Comparison of ENCODE assay signal across 9 mouse cellular contexts in genomic region chr16:34976630-34977029, GRCm38 (mm10). TPM values are rescaled to one million over a fixed set of nuclear protein-coding genes. Genes with fewer than 3 reads are reported as not detected.
DNase-seq lines count a peak whose midpoint lies in the region; TF ChIP-seq lines count a peak whose summit lies in the region.
"Had no signal": no experiment of that assay in that cellular context is flagged by ENCODE, and none has a peak within 500 bp of the region (broad histone marks: within the 10 kb centered on the region; RNA-seq: fewer than 3 reads in every experiment).

No protein-coding gene starts in this region.

- no peak overlapping the region for H3K27ac ChIP-seq in layer of hippocampus, adult 2 months
- H3K27ac ChIP-seq: kidney, embryonic 15.5 days had no signal

- peak; percentile 27 to 42 for DNase-seq in adrenal gland, postnatal 36 days
- no peak for DNase-seq in adrenal gland, adult 8-10 months
- no peak for DNase-seq in layer of hippocampus, adult 2 months (ENCODE audit: low spot score in 2 of 2)
- no peak for DNase-seq in layer of hippocampus, postnatal 10 days (ENCODE audit: low spot score in 2 of 2)
- peak; percentile 17 for DNase-seq in thymus, postnatal 14 days
- no peak for DNase-seq in thymus, postnatal 25 days
- DNase-seq in MN1 (ENCODE audit: low spot score), result no peak
- DNase-seq in right cerebral cortex, postnatal 25 days, result no peak

- TF ChIP-seq CTCF in layer of hippocampus, adult 2 months (conservative IDR thresholded peaks at IDR 0.05), result peak; percentile 68

- no peak overlapping the region for H3K4me3 ChIP-seq in layer of hippocampus, adult 2 months
- H3K4me3 ChIP-seq: kidney, embryonic 15.5 days had no signal

RNA-seq across cellular contexts. Expression of gene Hacd2, which starts 45.6 kb away (rescaled TPM):
- 10 to 100 TPM; 49.2 to 52.9 TPM for total RNA-seq in adrenal gland, postnatal 36 days (2021)
- total RNA-seq in adrenal gland, adult 8-10 months (2022), result 10 to 100 TPM; 30.9 to 51.4 (median 43.5) TPM
- total RNA-seq in layer of hippocampus, adult 2 months (2021), result 10 to 100 TPM; 32.7 to 41.7 TPM
- 10 to 100 TPM; 28.2 to 34.2 TPM for total RNA-seq in layer of hippocampus, postnatal 10 days (2021)

Comparison
In these comparisons a context has a peak if more than half of its experiments do, and no peak if none do; other contexts are left out.
1. DNase-seq: peak in adrenal gland, postnatal 36 days (2 of 2) and thymus, postnatal 14 days (single experiment); none in adrenal gland, adult 8-10 months (single experiment), layer of hippocampus, adult 2 months (0 of 2), layer of hippocampus, postnatal 10 days (0 of 2), thymus, postnatal 25 days (single experiment), MN1 (single experiment) and right cerebral cortex, postnatal 25 days (single experiment).